Mouse (Mus musculus) hindbrain, embryonic 13.5 days (tissue): Measurements from ENCODE around the gene Sirt4. TPM values are rescaled to one million over a fixed set of nuclear protein-coding genes. Genes with fewer than 3 reads are reported as not detected.
"Not testable (repeated sequence)": the region's sequence is repeated elsewhere in the genome, so short reads cannot be mapped to it uniquely, and the experiment has no call there.

ENCODE experiments used
- ATAC-seq: fragments of 200-750 bp; cut with Nextera tagmentation; 2 replicates; pipeline ENCODE4 v1.8.0; 2017; ENCODE audit warnings: moderate TSS enrichment; ENCODE audit not compliant: low FRiP score
- H3K27ac ChIP-seq: fragments of 300-500 bp; sonication (generic); 2 replicates; pipeline ENCODE4 v1.5.1; 2015; ENCODE audit warnings: inconsistent platforms, mild to moderate bottlenecking, moderate library complexity
- H3K27me3 ChIP-seq: fragments of 300-500 bp; sonication (generic); 2 replicates; pipeline ENCODE4 v1.6.1; 2015; ENCODE audit warnings: mild to moderate bottlenecking, inconsistent platforms
- H3K36me3 ChIP-seq: fragments of 300-500 bp; sonication (generic); 2 replicates; pipeline ENCODE4 v1.6.1; 2015; ENCODE audit warnings: mild to moderate bottlenecking, inconsistent platforms
- H3K4me1 ChIP-seq: fragments of 300-500 bp; sonication (generic); replicated peaks from 2 replicates; pipeline ENCODE4 v1.6.1; 2015; ENCODE audit warnings: inconsistent platforms
- H3K4me2 ChIP-seq: fragments of 300-500 bp; sonication (generic); 2 replicates; pipeline ENCODE4 v1.6.1; 2015; ENCODE audit warnings: inconsistent platforms, mild to moderate bottlenecking, moderate library complexity
- H3K4me3 ChIP-seq: fragments of 300-500 bp; sonication (generic); 2 replicates; pipeline ENCODE4 v1.5.1; 2015; ENCODE audit warnings: mild to moderate bottlenecking, inconsistent platforms
- H3K9ac ChIP-seq: fragments of 300-500 bp; sonication (generic); 2 replicates; pipeline ENCODE4 v1.6.1; 2015; ENCODE audit warnings: mild to moderate bottlenecking, inconsistent platforms
- H3K9me3 ChIP-seq: fragments of 300-500 bp; sonication (generic); 2 replicates; pipeline ENCODE4 v1.6.1; 2016; ENCODE audit warnings: inconsistent platforms
- WGBS: fragments of 180-500 bp; shearing (Covaris S2); methylation state at CpG from one replicate; pipeline ENCODE4 v1.1.7; 2015; 5-methylcytosine and 5-hydroxymethylcytosine counted together
- polyA plus RNA-seq: library from polyadenylated mRNA; unstranded; fragments of >200 nt; fragmentation: Nextera tagmentation; extraction: Ambion mirVana; gene quantifications from 2 replicates; pipeline ENCODE4 v1.2.1, GENCODE M21; 2015

The Sirt4 gene
- polyA plus RNA-seq, 1 experiment from 2014 or later: 30.0 TPM

GRCm38 (mm10) chr5:115449247-115449646 is 35.3 kb downstream of the Sirt4 start:
- H3K4me1 ChIP-seq: 0 out of 2 replicates have a peak, but pooled peaks cover 3% of the 10 kb centered on the region
- WGBS: 74% methylated on average over 3 of the region's 3 CpGs
- H3K4me3 ChIP-seq: no peak overlapping the region
- H3K36me3 ChIP-seq: peaks cover 95% of the 10 kb centered on the region
- no peak overlapping the region for H3K4me2 ChIP-seq
- no peaks in the 10 kb centered on the region for H3K27me3 ChIP-seq
- H3K9me3 ChIP-seq: no peaks in the 10 kb centered on the region
- no peak overlapping the region for H3K9ac ChIP-seq
- ATAC-seq: no peak
- H3K27ac ChIP-seq: 0 out of 2 replicates have a peak overlapping the region, but pooled peaks have one; percentile 32

GRCm38 (mm10) chr5:115447108-115447507 is 37.4 kb downstream of the Sirt4 start:
- H3K4me1 ChIP-seq: 0 out of 2 replicates have a peak, but pooled peaks cover 3% of the 10 kb centered on the region
- no peak overlapping the region for H3K4me2 ChIP-seq
- no peaks in the 10 kb centered on the region for H3K9me3 ChIP-seq
- no peak for ATAC-seq
- 84% methylated on average over 17 of the region's 17 CpGs for WGBS
- no peak overlapping the region for H3K9ac ChIP-seq
- no peaks in the 10 kb centered on the region for H3K27me3 ChIP-seq
- H3K36me3 ChIP-seq: peaks cover 96% of the 10 kb centered on the region
- H3K27ac ChIP-seq: 0 out of 2 replicates have a peak overlapping the region, but pooled peaks have one; percentile 18
- H3K4me3 ChIP-seq: no peak overlapping the region

- Histone ChIP-seq H3K9ac (no peak overlapping the region), H3K9me3 (no peaks in the 10 kb centered on the region), H3K27me3 (no peaks in the 10 kb centered on the region), H3K27ac (no peak overlapping the region), H3K4me2 (no peak overlapping the region), H3K4me1 (peaks cover 18% of the 10 kb centered on the region), H3K36me3 (peaks cover 91% of the 10 kb centered on the region), H3K4me3 (no peak overlapping the region)
- ATAC-seq: no peak
- WGBS: 85% methylated on average over 11 of the region's 11 CpGs
These were observed 40.4 kb downstream of the Sirt4 start for GRCm38 (mm10) chr5:115444130-115444529.

GRCm38 (mm10) chr5:115442663-115443062 is 41.9 kb downstream of the Sirt4 start:
- H3K9me3 ChIP-seq, ATAC-seq, H3K27ac ChIP-seq, H3K4me2 ChIP-seq, H3K9ac ChIP-seq, H3K27me3 ChIP-seq, H3K4me3 ChIP-seq: not testable (repeated sequence)
- Histone ChIP-seq H3K4me1 (peaks cover 33% of the 10 kb centered on the region), H3K36me3 (peaks cover 89% of the 10 kb centered on the region)
- WGBS: 72% methylated on average over 5 of the region's 5 CpGs

GRCm38 (mm10) chr5:115441205-115441849 is 43.2 kb downstream of the Sirt4 start:
- Histone ChIP-seq H3K4me3 (no peak overlapping the region), H3K4me2 (no peak overlapping the region), H3K9me3 (no peaks in the 10 kb centered on the region), H3K4me1 (peaks cover 46% of the 10 kb centered on the region), H3K27ac (peak overlapping the region; percentile 35), H3K27me3 (no peaks in the 10 kb centered on the region), H3K9ac (no peak overlapping the region), H3K36me3 (peaks cover 76% of the 10 kb centered on the region)
- 36% methylated on average over 14 of the region's 14 CpGs for WGBS
- no peak for ATAC-seq

- Histone ChIP-seq H3K27me3 (no peaks in the 10 kb centered on the region), H3K36me3 (peaks cover 58% of the 10 kb centered on the region), H3K9me3 (no peaks in the 10 kb centered on the region), H3K4me2 (peak overlapping the region; percentile 92), H3K4me1 (peaks cover 70% of the 10 kb centered on the region), H3K9ac (peak overlapping the region; percentile 83), H3K4me3 (peak overlapping the region; percentile 2; the same call in 1 of the 2 replicates), H3K27ac (peak overlapping the region; percentile 100)
- 15% methylated on average over 7 of the region's 7 CpGs for WGBS
- ATAC-seq: no peak
These were observed 45.9 kb downstream of the Sirt4 start for GRCm38 (mm10) chr5:115438667-115439066.

- peaks cover 77% of the 10 kb centered on the region for H3K4me1 ChIP-seq
- no peaks in the 10 kb centered on the region for H3K27me3 ChIP-seq
- peak overlapping the region; percentile 92 for H3K4me2 ChIP-seq
- 11% methylated on average over 2 of the region's 2 CpGs for WGBS
- 0 out of 2 replicates have a peak overlapping the region, but pooled peaks have one; percentile 36 for H3K4me3 ChIP-seq
- H3K36me3 ChIP-seq: peaks cover 51% of the 10 kb centered on the region
- H3K9me3 ChIP-seq: no peaks in the 10 kb centered on the region
- ATAC-seq: no peak
- peak overlapping the region; percentile 100 for H3K27ac ChIP-seq
- H3K9ac ChIP-seq: peak overlapping the region; percentile 83
These were observed 46.6 kb downstream of the Sirt4 start for GRCm38 (mm10) chr5:115437945-115438315.

- Histone ChIP-seq H3K27me3 (no peaks in the 10 kb centered on the region), H3K27ac (peak overlapping the region; percentile 100), H3K9me3 (no peaks in the 10 kb centered on the region), H3K4me3 (peak overlapping the region; percentile 36), H3K4me1 (peaks cover 83% of the 10 kb centered on the region), H3K4me2 (peak overlapping the region; percentile 92), H3K9ac (peak overlapping the region; percentile 83), H3K36me3 (peaks cover 45% of the 10 kb centered on the region)
- no peak for ATAC-seq
- 24% methylated on average over 7 of the region's 7 CpGs for WGBS
These were observed 47.1 kb downstream of the Sirt4 start for GRCm38 (mm10) chr5:115437242-115437944.

- Histone ChIP-seq H3K9me3 (no peaks in the 10 kb centered on the region), H3K27me3 (no peaks in the 10 kb centered on the region), H3K4me3 (peak overlapping the region; percentile 36), H3K4me2 (peak overlapping the region; percentile 92), H3K27ac (peak overlapping the region; percentile 100), H3K9ac (peak overlapping the region; percentile 83), H3K36me3 (peaks cover 37% of the 10 kb centered on the region), H3K4me1 (peaks cover 91% of the 10 kb centered on the region)
- WGBS: under 1% methylated on average over 38 of the region's 43 CpGs
- peak; percentile 89 for ATAC-seq
These were observed 48.0 kb downstream of the Sirt4 start for GRCm38 (mm10) chr5:115436421-115437124.

- 6% methylated on average over 8 of the region's 8 CpGs for WGBS
- Histone ChIP-seq H3K36me3 (peaks cover 33% of the 10 kb centered on the region), H3K4me3 (peak overlapping the region; percentile 36), H3K9ac (peak overlapping the region; percentile 83), H3K27me3 (no peaks in the 10 kb centered on the region), H3K4me2 (peak overlapping the region; percentile 92), H3K4me1 (peaks cover 94% of the 10 kb centered on the region), H3K27ac (peak overlapping the region; percentile 100), H3K9me3 (no peaks in the 10 kb centered on the region)
- peak; percentile 40 for ATAC-seq
These were observed 48.7 kb downstream of the Sirt4 start for GRCm38 (mm10) chr5:115435755-115436379.

GRCm38 (mm10) chr5:115434853-115435754 is 49.4 kb downstream of the Sirt4 start:
- H3K27me3 ChIP-seq: no peaks in the 10 kb centered on the region
- H3K9me3 ChIP-seq: no peaks in the 10 kb centered on the region
- peaks cover 94% of the 10 kb centered on the region for H3K4me1 ChIP-seq
- peak overlapping the region; percentile 36 for H3K4me3 ChIP-seq
- H3K4me2 ChIP-seq: peak overlapping the region; percentile 92
- H3K27ac ChIP-seq: peak overlapping the region; percentile 100
- H3K36me3 ChIP-seq: peaks cover 27% of the 10 kb centered on the region
- WGBS: 10% methylated on average over 15 of the region's 15 CpGs
- peak overlapping the region; percentile 83 for H3K9ac ChIP-seq
- ATAC-seq: no peak
